Mouse (Mus musculus): Measurements from ENCODE around the gene Ddx31.

Ddx31 gene

GRCm38 (mm10) chr2:28860678-28861423, 20.6 kb downstream of the Ddx31 start:
- in situ Hi-C loops (cut with MboI, MseI), result no loop called here

- in situ Hi-C loops (cut with MboI, MseI), result no loop called here
Measured at GRCm38 (mm10) chr2:28863857-28864256, 23.7 kb downstream of the Ddx31 start.

GRCm38 (mm10) chr2:28867495-28867894, 27.3 kb downstream of the Ddx31 start:
- in situ Hi-C loops (cut with MboI, MseI), result no loop called here

DNA sequence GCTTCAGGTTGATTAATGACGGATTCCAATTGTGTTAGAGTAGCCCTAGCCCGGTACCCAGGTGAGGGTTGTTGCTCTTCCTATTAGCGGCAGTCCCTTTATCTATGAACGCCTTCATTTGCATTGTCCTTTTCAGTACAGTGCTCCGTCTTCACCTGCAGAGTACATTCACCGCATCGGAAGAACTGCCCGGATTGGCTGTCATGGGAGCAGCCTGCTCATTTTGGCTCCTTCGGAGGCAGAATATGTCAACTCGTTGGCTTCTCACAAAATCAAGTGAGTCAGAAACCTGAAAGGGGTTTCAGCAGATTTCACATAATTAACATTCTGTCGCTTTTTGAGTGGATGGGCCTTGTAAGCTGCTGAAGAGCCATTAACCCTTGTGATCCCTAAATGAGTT, 35.3 kb downstream of the Ddx31 start:
- in situ Hi-C loops (cut with MboI, MseI), result no loop called here

DNA sequence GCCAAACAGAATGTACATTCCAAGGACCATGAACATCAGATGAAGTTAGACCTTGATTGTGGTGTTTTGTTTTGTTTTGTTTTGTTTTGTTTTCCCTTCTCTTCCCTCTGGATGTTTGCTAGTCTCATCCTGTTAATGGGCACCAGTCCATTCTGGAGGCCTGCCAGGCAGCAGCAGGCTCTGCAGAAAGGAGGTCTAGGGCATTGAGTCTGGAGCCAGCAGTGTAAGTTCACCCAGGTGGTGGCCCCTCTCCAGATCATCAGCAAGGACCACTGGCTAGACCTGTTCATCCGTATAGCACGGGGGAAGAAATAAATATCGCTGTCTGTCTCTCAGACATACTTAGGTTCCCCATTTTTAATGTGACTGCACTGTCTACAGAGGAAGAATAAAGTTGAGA, 41.1 kb downstream of the Ddx31 start:
- in situ Hi-C loops (cut with MboI, MseI), result no loop called here

GRCm38 (mm10) chr2:28882047-28882446, 41.8 kb downstream of the Ddx31 start:
- in situ Hi-C loops (cut with MboI, MseI), result no loop called here

- in situ Hi-C loops (cut with MboI, MseI), result no loop called here
Measured at GRCm38 (mm10) chr2:28882826-28883485, 42.8 kb downstream of the Ddx31 start.

DNA sequence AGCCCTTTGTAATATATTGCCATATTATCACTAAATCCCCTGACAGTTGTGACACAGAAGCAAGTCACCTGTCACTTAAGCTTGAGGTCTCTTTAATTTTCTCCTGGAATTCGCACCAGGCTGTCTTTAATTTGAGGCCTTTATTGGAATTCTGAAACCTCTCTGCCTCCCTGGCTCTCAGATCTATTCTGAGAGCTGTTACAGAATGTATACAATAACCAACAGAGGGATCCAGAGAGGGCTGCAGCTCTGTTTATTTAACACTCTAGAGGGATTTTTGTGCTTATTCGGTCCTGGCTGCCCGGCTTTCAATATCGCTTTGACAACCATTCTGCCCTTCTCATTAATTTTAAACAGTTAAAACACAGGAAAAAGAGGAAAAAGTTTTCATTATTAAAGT, 44.7 kb downstream of the Ddx31 start:
- in situ Hi-C loops (cut with MboI, MseI), result no loop called here

- in situ Hi-C loops (cut with MboI, MseI), result no loop called here
Measured at GRCm38 (mm10) chr2:28892796-28893195, 52.6 kb downstream of the Ddx31 start.

DNA sequence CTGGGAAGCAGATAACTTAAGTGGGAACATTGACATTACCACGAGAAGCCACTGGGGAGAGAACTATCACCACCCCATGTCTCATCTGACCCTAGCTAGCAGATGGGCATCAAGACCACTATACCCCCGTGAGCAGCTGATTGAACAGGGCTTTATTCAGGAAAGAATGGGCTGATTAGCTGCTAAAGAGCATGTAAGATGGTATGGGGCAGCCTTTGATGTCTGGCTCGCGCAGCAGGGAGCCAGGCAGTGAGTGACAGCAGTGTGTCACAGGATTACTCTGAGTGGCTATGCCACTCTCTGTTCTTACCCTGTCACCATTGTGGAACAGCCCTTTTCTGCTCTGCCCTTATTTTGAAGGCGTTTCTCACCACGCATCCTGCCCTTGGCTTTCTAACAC, 53.3 kb downstream of the Ddx31 start:
- in situ Hi-C loops (cut with MboI, MseI), result no loop called here

- in situ Hi-C loops (cut with MboI, MseI), result no loop called here
Measured at GRCm38 (mm10) chr2:28895876-28896275, 55.7 kb downstream of the Ddx31 start.

- in situ Hi-C loops (cut with MboI, MseI), result no loop called here
Measured at GRCm38 (mm10) chr2:28897340-28897899, 57.2 kb downstream of the Ddx31 start.

- in situ Hi-C loops (cut with MboI, MseI), result no loop called here
Measured at GRCm38 (mm10) chr2:28902291-28902690, 62.1 kb downstream of the Ddx31 start.

DNA sequence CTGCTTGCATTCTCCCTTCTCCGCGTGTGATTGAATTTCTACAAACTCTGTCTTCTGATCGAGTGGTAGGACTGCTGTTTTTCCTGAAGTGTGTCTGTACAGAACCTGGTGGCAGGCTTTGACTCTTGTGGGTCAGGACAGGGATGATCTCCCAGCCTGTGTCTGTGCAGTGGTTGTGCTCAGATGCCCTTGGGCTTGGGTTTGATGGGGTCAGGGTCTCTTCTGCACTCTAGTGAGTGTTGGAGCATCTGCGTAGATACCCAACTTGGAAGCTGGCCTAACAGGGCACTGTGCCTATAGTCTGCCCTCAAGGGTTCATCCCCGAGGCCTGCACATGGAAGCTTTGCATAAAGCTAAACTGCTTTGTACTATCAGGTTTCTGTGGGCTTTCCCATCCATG, 63.7 kb downstream of the Ddx31 start:
- in situ Hi-C loops (cut with MboI, MseI), result no loop called here

DNA sequence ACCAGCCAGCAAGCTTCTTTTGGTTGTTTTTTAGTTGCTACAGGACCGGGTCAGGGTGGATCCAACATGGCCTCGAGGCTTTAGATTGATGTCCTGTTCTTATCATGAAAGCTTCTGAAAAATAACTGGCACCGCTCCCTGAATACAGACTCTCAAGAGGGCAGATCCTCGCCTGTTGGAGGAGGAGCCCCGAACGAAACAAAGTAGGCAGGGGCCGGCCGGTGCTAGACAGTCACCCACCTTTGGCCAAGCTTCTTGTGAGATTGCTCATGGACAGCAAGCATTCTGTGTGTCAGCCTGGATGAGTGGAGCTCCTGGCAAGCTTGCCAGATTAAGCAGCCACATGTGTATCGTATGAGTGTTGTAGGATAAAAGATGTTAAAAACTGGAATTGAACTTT, 64.6 kb downstream of the Ddx31 start:
- in situ Hi-C loops (cut with MboI, MseI), result no loop called here

DNA sequence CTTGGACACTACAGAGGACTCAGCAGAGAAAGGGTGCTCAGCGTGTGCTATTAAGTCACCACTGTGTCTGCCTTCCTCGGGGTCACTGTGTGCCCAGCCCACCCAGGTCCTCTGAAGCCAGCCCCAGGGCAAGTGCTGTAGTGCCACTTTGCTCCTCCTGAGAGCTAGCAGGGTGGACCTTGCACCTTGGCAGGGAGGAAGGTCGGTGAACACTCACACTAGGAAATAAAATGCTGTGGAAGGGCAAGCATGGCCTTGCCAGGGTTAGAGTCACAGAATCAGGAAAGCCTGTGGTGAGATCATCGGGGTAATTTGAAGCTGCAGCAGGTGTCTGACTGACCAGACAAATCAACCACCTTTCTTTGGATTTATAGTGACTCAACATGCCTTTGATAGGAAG, 65.4 kb downstream of the Ddx31 start:
- in situ Hi-C loops (cut with MboI, MseI), result no loop called here

GRCm38 (mm10) chr2:28907691-28908388, 67.6 kb downstream of the Ddx31 start:
- in situ Hi-C loops (cut with MboI, MseI), result no loop called here

GRCm38 (mm10) chr2:28908389-28909153, 68.4 kb downstream of the Ddx31 start:
- in situ Hi-C loops (cut with MboI, MseI), result no loop called here

DNA sequence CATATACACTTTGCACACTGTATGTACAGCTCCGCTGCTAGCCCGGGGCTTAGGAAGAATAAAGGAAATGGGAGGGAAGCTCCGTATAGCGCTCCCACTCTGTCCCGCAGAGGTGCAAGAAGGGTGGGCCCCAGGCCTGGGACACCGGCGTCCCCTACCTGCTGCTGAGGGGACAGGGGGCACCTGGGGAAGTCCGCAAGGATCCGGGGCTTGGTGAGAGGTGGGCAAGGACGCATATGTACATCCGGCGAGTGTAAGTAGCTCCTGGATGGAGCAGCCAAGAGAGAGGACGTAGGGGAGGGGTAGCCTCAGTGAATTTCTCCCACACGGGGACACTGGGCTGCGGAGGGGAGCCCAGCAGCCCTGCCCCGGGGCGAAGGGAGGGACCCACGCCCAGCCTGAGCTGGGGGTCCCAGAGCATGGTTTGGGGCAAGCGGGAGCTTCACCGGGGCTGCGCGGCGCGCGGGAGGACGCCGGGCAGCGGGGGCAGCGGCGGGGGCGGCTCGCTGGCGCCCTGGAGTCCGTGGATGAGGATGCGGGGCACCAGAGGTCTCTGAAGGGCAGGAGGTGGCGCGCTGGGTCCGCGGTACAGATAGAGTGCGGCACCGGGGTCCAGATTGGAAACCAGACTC, 69.1 kb downstream of the Ddx31 start:
- in situ Hi-C loops (cut with MboI, MseI), result no loop called here

DNA sequence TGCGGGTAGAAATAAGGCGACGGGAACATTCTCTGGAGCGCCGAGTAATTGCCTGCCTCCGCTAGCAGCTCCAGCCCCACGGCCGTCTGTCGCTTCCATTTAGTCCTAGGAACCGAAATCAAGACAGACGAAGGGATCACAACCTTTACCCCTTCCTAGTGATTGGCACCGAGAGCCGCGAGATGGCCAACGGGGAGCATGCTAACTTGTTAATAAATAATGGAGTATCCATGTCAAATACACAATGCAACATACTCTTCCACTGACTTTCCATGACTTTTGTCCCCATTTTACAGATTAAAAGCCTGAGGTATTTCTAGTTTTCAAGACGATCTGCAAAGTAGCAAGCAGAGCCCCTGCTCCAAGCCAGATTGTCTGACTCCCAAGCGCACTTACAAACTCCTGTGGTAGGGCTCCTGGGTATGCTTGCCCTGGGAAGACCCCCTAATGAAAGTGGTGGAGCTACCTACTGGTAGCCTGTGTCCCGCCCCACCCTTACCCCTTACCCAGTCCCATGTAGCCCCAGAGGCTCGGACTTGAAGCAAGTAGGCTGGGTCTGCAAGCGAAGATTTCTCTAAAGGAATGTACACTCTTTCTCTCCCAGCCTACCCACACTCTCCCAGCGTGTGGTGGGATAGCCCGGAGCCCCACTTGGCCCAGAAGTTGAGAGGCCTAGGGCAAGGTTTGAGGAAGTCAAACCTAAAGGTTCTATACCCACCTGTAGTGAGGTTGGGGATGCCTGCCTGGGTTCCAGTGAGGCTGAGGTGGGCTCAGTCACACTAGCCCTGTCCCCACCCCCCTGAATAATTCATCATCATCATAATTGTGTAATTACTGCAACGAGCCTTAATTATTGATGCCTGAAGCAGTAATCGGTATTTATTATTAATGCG, 69.9 kb downstream of the Ddx31 start:
- in situ Hi-C loops (cut with MboI, MseI), result no loop called here
